Mouse (Mus musculus) kidney, postnatal 10 days (tissue): Measurements from ENCODE around the gene Muc1.
A peak's percentile ranks its signal among the peaks of the same experiment; 100 is the strongest.

Experiments
- DNase-seq: peaks from one replicate; pipeline ENCODE4 v3.0.0; 2021; ENCODE audit warnings: mixed read lengths

Gene Muc1

GRCm38 (mm10) chr3:89238494-89238893 is 9.6 kb downstream of the Muc1 start:
- DNase-seq, result no peak

GRCm38 (mm10) chr3:89242331-89242895 is 13.6 kb downstream of the Muc1 start:
- DNase-seq, result peak; percentile 77

GRCm38 (mm10) chr3:89243609-89244008 is 14.8 kb downstream of the Muc1 start:
- DNase-seq, result peak; percentile 70

- DNase-seq, result peak; percentile 73
Measured at GRCm38 (mm10) chr3:89244158-89244981, 15.5 kb downstream of the Muc1 start.

- DNase-seq, result peak; percentile 66
Measured at GRCm38 (mm10) chr3:89244982-89245687, 16.3 kb downstream of the Muc1 start.

- peak; percentile 49 for DNase-seq
Measured at GRCm38 (mm10) chr3:89245688-89246171, 16.9 kb downstream of the Muc1 start, which contains the start of gene Krtcap2. TSS of gene Krtcap2 (plus strand) at chr3:89245966.

- peak; percentile 93 for DNase-seq
Measured at GRCm38 (mm10) chr3:89246261-89247100, 17.6 kb downstream of the Muc1 start, which contains the start of gene Trim46. TSS of gene Trim46 (minus strand) at chr3:89246309.

- no peak for DNase-seq
Measured at GRCm38 (mm10) chr3:89247466-89247865, 18.6 kb downstream of the Muc1 start.

- DNase-seq, result peak; percentile 86
Measured at GRCm38 (mm10) chr3:89250435-89251040, 21.7 kb downstream of the Muc1 start.

- peak; percentile 82 for DNase-seq
Measured at GRCm38 (mm10) chr3:89251365-89251895, 22.6 kb downstream of the Muc1 start.

- no peak for DNase-seq
Measured at GRCm38 (mm10) chr3:89254994-89255393, 26.1 kb downstream of the Muc1 start.

- DNase-seq, result no peak
Measured at GRCm38 (mm10) chr3:89256177-89256576, 27.3 kb downstream of the Muc1 start.

- DNase-seq, result no peak
Measured at GRCm38 (mm10) chr3:89259076-89259475, 30.2 kb downstream of the Muc1 start, which contains the start of gene Dpm3. TSS of gene Dpm3 (plus strand) at chr3:89259358.

GRCm38 (mm10) chr3:89260211-89260610 is 31.4 kb downstream of the Muc1 start:
- no peak for DNase-seq

- peak; percentile 43 for DNase-seq
Measured at GRCm38 (mm10) chr3:89262417-89262816, 33.6 kb downstream of the Muc1 start.

- peak; percentile 87 for DNase-seq
Measured at GRCm38 (mm10) chr3:89266439-89266893, 37.6 kb downstream of the Muc1 start.

- DNase-seq, result no peak
Measured at GRCm38 (mm10) chr3:89268916-89269315, 40.1 kb downstream of the Muc1 start.

- DNase-seq, result peak; percentile 93
Measured at GRCm38 (mm10) chr3:89270051-89270755, 41.3 kb downstream of the Muc1 start, which contains the start of gene Slc50a1. TSS of gene Slc50a1 (minus strand) at chr3:89270570.

- peak; percentile 52 for DNase-seq
Measured at GRCm38 (mm10) chr3:89270891-89271290, 42.0 kb downstream of the Muc1 start.

GRCm38 (mm10) chr3:89271760-89272159 is 42.9 kb downstream of the Muc1 start:
- DNase-seq, result peak; percentile 70

- DNase-seq, result no peak
Measured at GRCm38 (mm10) chr3:89276061-89276460, 47.2 kb downstream of the Muc1 start.
